Mouse (Mus musculus) hindlimb bud, embryonic 11.5 days (tissue): Measurements from ENCODE around the gene Zfp341.

Experiments
- DNase-seq: peaks from one replicate; pipeline ENCODE4 v3.0.0-alpha.2; 2012; ENCODE audit warnings: low read depth, low spot score; ENCODE audit errors: extremely low spot score

Gene Zfp341

GRCm38 (mm10) chr2:154613118-154614115 is at the start of gene Zfp341, which contains the start of gene 4930519P11Rik:
Gene Zfp341 (plus strand): TSS chr2:154613297.
Gene 4930519P11Rik (minus strand): TSS chr2:154613437.
- peak; percentile 39 for DNase-seq

GRCm38 (mm10) chr2:154563612-154564170 is 49.4 kb upstream of the Zfp341 start:
- no peak for DNase-seq

- DNase-seq = no peak
Measured at GRCm38 (mm10) chr2:154565562-154565961, 47.5 kb upstream of the Zfp341 start.

GRCm38 (mm10) chr2:154566641-154567040 is 46.5 kb upstream of the Zfp341 start:
- DNase-seq = no peak

- no peak for DNase-seq
Measured at GRCm38 (mm10) chr2:154567766-154568165, 45.3 kb upstream of the Zfp341 start.

GRCm38 (mm10) chr2:154568329-154569070 is 44.6 kb upstream of the Zfp341 start:
- no peak for DNase-seq

- DNase-seq = no peak
Measured at GRCm38 (mm10) chr2:154569071-154569748, 43.9 kb upstream of the Zfp341 start.

- DNase-seq = peak; percentile 67
Measured at GRCm38 (mm10) chr2:154569836-154570286, 43.2 kb upstream of the Zfp341 start, which contains the start of gene E2f1. Gene E2f1 (minus strand): TSS chr2:154569892.

- no peak for DNase-seq
Measured at GRCm38 (mm10) chr2:154570666-154571065, 42.4 kb upstream of the Zfp341 start.

GRCm38 (mm10) chr2:154571266-154571665 is 41.8 kb upstream of the Zfp341 start:
- DNase-seq = no peak

- no peak for DNase-seq
Measured at GRCm38 (mm10) chr2:154571976-154572375, 41.1 kb upstream of the Zfp341 start.

- DNase-seq = no peak
Measured at GRCm38 (mm10) chr2:154572996-154573395, 40.1 kb upstream of the Zfp341 start.

GRCm38 (mm10) chr2:154574271-154574670 is 38.8 kb upstream of the Zfp341 start:
- DNase-seq = no peak

- no peak for DNase-seq
Measured at GRCm38 (mm10) chr2:154576876-154577743, 36.0 kb upstream of the Zfp341 start.

GRCm38 (mm10) chr2:154577744-154578067 is 35.4 kb upstream of the Zfp341 start:
- no peak for DNase-seq

- no peak for DNase-seq
Measured at GRCm38 (mm10) chr2:154580586-154580985, 32.5 kb upstream of the Zfp341 start.

GRCm38 (mm10) chr2:154581421-154581820 is 31.7 kb upstream of the Zfp341 start:
- no peak for DNase-seq

- DNase-seq = no peak
Measured at GRCm38 (mm10) chr2:154583906-154584872, 28.9 kb upstream of the Zfp341 start.
